ENCODE assay signal across 8 mouse cellular contexts in genomic region chr14:62389064-62389728, GRCm38 (mm10).
A peak's percentile ranks its signal among the peaks of the same experiment; 100 is the strongest.
DNase-seq lines count a peak whose midpoint lies in the region; ATAC-seq lines count a peak whose summit lies in the region.

No protein-coding gene starts in this region.

- no peak for ATAC-seq in megakaryocyte, adult 5-6 weeks (ENCODE audit: poor library complexity, severe bottlenecking)
- ATAC-seq in monocyte, adult 5-6 weeks (replicated peaks; ENCODE audit: insufficient number of reproducible peaks, low FRiP score, low TSS enrichment, poor library complexity, severe bottlenecking): no peak

- H3K36me3 ChIP-seq in megakaryocyte, embryonic 14.5 days (replicated peaks; ENCODE audit: low read length): no peaks in the 10 kb centered on the region
- no peaks in the 10 kb centered on the region for H3K36me3 ChIP-seq in forebrain, embryonic 10.5 days (replicated peaks)

- H3K27me3 ChIP-seq in megakaryocyte, embryonic 14.5 days (replicated peaks): peaks cover 3% of the 10 kb centered on the region
- no peaks in the 10 kb centered on the region for H3K27me3 ChIP-seq in forebrain, embryonic 10.5 days (ENCODE audit: poor library complexity, severe bottlenecking)

- 65% methylated on average over 6 of the region's 6 CpGs for WGBS in forebrain, embryonic 10.5 days

- H3K4me3 ChIP-seq in megakaryocyte, embryonic 14.5 days (replicated peaks): peak overlapping the region; percentile 50
- no peak overlapping the region for H3K4me3 ChIP-seq in forebrain, embryonic 10.5 days

- peaks cover 13% of the 10 kb centered on the region for H3K9me3 ChIP-seq in megakaryocyte, embryonic 14.5 days
- no peaks in the 10 kb centered on the region for H3K9me3 ChIP-seq in forebrain, embryonic 10.5 days

- DNase-seq in forebrain, embryonic 10.5 days (ENCODE audit: extremely low spot score, low spot score): no peak
- DNase-seq in layer of hippocampus, postnatal 10 days (ENCODE audit: low spot score in 2 of 2): peak; percentile 31 to 36
- peak; percentile 82 for DNase-seq in right cerebral cortex, adult 18-20 months
- DNase-seq in testis, postnatal 10 days (ENCODE audit: low spot score): no peak
- no peak for DNase-seq in lung, postnatal 25 days (ENCODE audit: low spot score)

- peak overlapping the region; percentile 65; the same call in 1 of the 2 replicates for H3K27ac ChIP-seq in forebrain, embryonic 10.5 days

- H3K4me1 ChIP-seq in megakaryocyte, embryonic 14.5 days: no peaks in the 10 kb centered on the region
- peaks cover 17% of the 10 kb centered on the region for H3K4me1 ChIP-seq in forebrain, embryonic 10.5 days

Comparison
In these comparisons a context has a peak if more than half of its experiments do, and no peak if none do; other contexts are left out.
1. DNase-seq: peak in layer of hippocampus, postnatal 10 days (2 of 2) and right cerebral cortex, adult 18-20 months (single experiment); none in forebrain, embryonic 10.5 days (single experiment), testis, postnatal 10 days (single experiment) and lung, postnatal 25 days (single experiment).